Mouse (Mus musculus) heart, postnatal 0 days (tissue): ENCODE data around the gene Nt5c. TPM values are rescaled to one million over a fixed set of nuclear protein-coding genes. Genes with fewer than 3 reads are reported as not detected.
"Not testable (repeated sequence)": the region's sequence is repeated elsewhere in the genome, so short reads cannot be mapped to it uniquely, and the experiment has no call there.

Source experiments
- ATAC-seq: fragments of 200-750 bp; cut with Nextera tagmentation; 2 replicates; pipeline ENCODE4 v1.8.0; 2017; ENCODE audit warnings: low read depth, moderate number of reproducible peaks, moderate library complexity; ENCODE audit not compliant: insufficient read depth
- DNase-seq: peaks from one replicate; pipeline ENCODE4 v3.0.0-alpha.2; 2016; ENCODE audit warnings: low spot score
- H3K27ac ChIP-seq: fragments of 300-500 bp; sonication (generic); 2 replicates; pipeline ENCODE4 v1.5.1; 2014; ENCODE audit warnings: low read depth, mild to moderate bottlenecking
- H3K27me3 ChIP-seq: fragments of 300-500 bp; sonication (generic); 2 replicates; pipeline ENCODE4 v1.6.1; 2014; ENCODE audit warnings: low read length, mixed read lengths; ENCODE audit not compliant: control insufficient read depth, insufficient read depth
- H3K36me3 ChIP-seq: fragments of 300-500 bp; sonication (generic); replicated peaks from 2 replicates; pipeline ENCODE4 v1.6.1; 2014; ENCODE audit warnings: low read length, mixed read lengths; ENCODE audit not compliant: control insufficient read depth, insufficient read depth
- H3K4me1 ChIP-seq: fragments of 300-500 bp; sonication (generic); 2 replicates; pipeline ENCODE4 v1.6.1; 2014; ENCODE audit warnings: antibody characterized with exemption; ENCODE audit not compliant: control insufficient read depth, insufficient read depth
- H3K4me2 ChIP-seq: fragments of 300-500 bp; sonication (generic); 2 replicates; pipeline ENCODE4 v1.6.1; 2014; ENCODE audit warnings: low read depth, mild to moderate bottlenecking, low read length, moderate library complexity
- H3K4me3 ChIP-seq: fragments of 300-500 bp; sonication (generic); 2 replicates; pipeline ENCODE4 v1.5.1; 2014; ENCODE audit warnings: low read depth, low read length
- H3K9ac ChIP-seq: fragments of 300-500 bp; sonication (generic); replicated peaks from 2 replicates; pipeline ENCODE4 v1.6.1; 2014; ENCODE audit warnings: low read depth, low read length, mixed read lengths
- H3K9me3 ChIP-seq: fragments of 300-500 bp; sonication (generic); replicated peaks from 2 replicates; pipeline ENCODE4 v1.6.1; 2016; ENCODE audit warnings: low read length; ENCODE audit not compliant: control insufficient read depth
- CTCF ChIP-seq: IDR thresholded peaks from 2 replicates; pipeline ENCODE4 v1.5.1; 2016; ENCODE audit warnings: antibody characterized with exemption, control low read depth, low read depth
- EP300 ChIP-seq: IDR thresholded peaks from 2 replicates; pipeline ENCODE4 v1.6.1; 2016; ENCODE audit warnings: antibody characterized with exemption, low read depth
- WGBS: fragments of 180-500 bp; shearing (Covaris S2); extraction: QIAGEN DNeasy Blood & Tissue Kit; methylation state at CpG from one replicate; pipeline ENCODE4 v1.1.7; 2014; 5-methylcytosine and 5-hydroxymethylcytosine counted together
- polyA plus RNA-seq: library from polyadenylated mRNA; unstranded; fragments of >200 nt; fragmentation: Nextera tagmentation; extraction: Ambion mirVana; gene quantifications from 2 replicates; pipeline ENCODE4 v1.2.1, GENCODE M21; 2015
- total RNA-seq: library from RNA; depleted of rRNA; stranded (reverse); fragments of >200 nt; gene quantifications from 2 replicates; pipeline ENCODE4 v1.2.3, GENCODE M21; 2014; ENCODE audit warnings: low replicate concordance

Gene Nt5c
- total and polyA plus RNA-seq, 2 experiments from 2014 or later = 24.5 to 53.7 TPM

DNA sequence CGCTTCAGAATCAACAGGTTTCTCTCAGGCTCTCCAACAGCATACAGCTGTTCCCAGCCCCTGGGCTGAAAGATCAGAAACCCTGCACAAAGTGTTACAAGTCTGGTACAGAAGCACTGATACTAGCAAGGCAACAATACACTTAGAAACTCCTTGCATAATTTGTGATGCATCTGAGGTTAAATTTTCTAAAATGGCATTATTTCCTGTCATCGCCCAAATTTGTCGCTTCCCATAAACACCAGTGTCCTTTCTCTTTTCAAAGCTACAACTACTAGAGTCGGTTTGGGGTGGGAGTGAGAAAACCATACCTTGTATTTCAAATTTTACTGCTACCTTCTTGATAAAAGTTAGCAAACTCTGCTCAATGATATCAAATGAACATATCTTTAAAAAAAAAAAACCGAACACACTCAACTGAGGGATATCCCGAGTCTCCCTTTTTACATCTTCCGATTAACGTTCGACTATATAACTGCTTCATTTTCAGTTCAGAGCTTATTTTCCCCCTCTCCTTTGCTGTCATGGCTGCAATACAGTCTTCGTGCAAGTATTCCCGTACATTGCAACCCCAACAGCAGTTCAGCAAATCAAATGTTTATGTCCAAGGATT lies 43.2 kb upstream of the Nt5c start:
- Histone ChIP-seq H3K27me3 (no peaks in the 10 kb centered on the region), H3K4me1 (peaks cover 7% of the 10 kb centered on the region), H3K9ac (peak overlapping the region; percentile 98), H3K27ac (peak overlapping the region; percentile 100), H3K4me2 (peak overlapping the region; percentile 85), H3K4me3 (peak overlapping the region; percentile 99), H3K9me3 (no peaks in the 10 kb centered on the region), H3K36me3 (peaks cover 32% of the 10 kb centered on the region)
- WGBS = 3% methylated on average over 11 of the region's 11 CpGs
- no peak for DNase-seq
- ATAC-seq = no peak
- TF ChIP-seq CTCF = no peak
- TF ChIP-seq EP300 = no peak

DNA sequence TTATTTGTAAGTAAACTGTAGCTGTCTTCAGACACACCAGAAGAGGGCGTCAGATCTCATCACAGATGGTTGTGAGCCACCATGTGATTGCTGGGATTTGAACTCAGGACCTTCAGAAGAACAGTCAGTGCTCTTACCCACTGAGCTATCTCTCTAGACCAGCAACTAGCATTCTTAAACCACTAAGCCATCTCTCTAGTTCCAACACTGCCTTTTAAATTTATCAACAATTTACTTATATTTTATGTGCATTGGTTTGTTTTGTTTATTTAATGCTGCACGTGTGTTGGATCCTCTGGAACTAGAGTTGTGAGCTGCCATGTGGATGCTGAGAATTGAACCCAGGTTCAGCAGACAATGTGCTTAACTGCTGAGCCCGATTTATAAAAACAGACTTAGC lies 34.8 kb upstream of the Nt5c start:
- not testable (repeated sequence) for H3K27ac ChIP-seq, H3K9me3 ChIP-seq, H3K9ac ChIP-seq, H3K27me3 ChIP-seq, DNase-seq, H3K4me2 ChIP-seq, H3K4me3 ChIP-seq, ATAC-seq, H3K4me1 ChIP-seq
- WGBS = 87% methylated on average over 3 of the region's 3 CpGs
- peaks cover 76% of the 10 kb centered on the region for H3K36me3 ChIP-seq

DNA sequence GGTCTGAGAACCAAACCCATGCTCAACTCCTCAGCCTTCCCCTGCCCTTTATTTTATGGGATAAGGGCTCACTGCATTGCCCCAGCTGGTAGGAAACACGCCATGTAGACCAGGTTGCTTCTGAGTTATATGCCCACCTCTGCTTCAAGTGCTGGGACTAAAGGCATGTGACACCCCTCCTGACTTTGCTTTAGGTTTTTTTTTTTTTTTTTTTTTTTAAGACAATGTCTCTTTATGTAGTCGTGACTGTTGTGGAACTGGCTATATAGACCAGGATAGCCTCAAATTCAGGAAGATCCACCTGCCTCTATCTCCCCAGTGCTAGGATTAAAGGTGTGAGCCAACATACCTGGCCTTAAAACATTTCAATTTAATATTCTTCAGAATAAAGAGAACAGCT lies 31.0 kb upstream of the Nt5c start:
- Histone ChIP-seq H3K4me2 (no peak overlapping the region), H3K27me3 (no peaks in the 10 kb centered on the region), H3K36me3 (peaks cover 51% of the 10 kb centered on the region), H3K4me3 (no peak overlapping the region), H3K9me3 (no peaks in the 10 kb centered on the region), H3K4me1 (peaks cover 23% of the 10 kb centered on the region), H3K9ac (no peak overlapping the region), H3K27ac (no peak overlapping the region)
- 69% methylated on average over 2 of the region's 2 CpGs for WGBS
- DNase-seq (no peak), ATAC-seq (no peak)
- no peak for TF ChIP-seq CTCF
- no peak for TF ChIP-seq EP300

DNA sequence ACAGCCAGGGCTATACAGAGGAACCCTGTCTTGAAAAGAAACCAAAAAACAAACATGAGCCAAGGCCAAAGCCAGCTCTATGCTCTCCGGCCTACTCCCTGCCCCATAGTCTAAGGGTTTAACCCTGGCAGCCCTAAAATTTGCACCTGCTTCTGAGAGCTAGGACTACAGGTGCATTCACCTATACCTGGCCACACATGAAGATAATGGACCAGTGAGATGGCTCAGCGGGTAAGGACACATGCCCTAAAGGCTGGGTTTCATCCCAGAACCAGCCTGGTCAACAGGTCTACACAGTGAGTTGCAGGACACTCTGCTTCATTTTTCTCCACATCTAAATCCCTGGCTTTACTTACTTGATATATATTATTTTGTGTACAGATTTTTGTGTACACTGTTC lies 30.6 kb upstream of the Nt5c start:
- no peaks in the 10 kb centered on the region for H3K9me3 ChIP-seq
- 90% methylated on average over 2 of the region's 2 CpGs for WGBS
- 0 out of 2 replicates have a peak overlapping the region, but pooled peaks have one; percentile 20 for H3K27ac ChIP-seq
- H3K9ac ChIP-seq = no peak overlapping the region
- H3K36me3 ChIP-seq = peaks cover 46% of the 10 kb centered on the region
- ATAC-seq (no peak), DNase-seq (no peak)
- no peak for TF ChIP-seq EP300
- TF ChIP-seq CTCF = no peak
- H3K4me1 ChIP-seq = peaks cover 23% of the 10 kb centered on the region
- H3K4me3 ChIP-seq = no peak overlapping the region
- H3K4me2 ChIP-seq = no peak overlapping the region
- no peaks in the 10 kb centered on the region for H3K27me3 ChIP-seq

- Histone ChIP-seq H3K36me3 (peaks cover 35% of the 10 kb centered on the region), H3K27me3 (no peaks in the 10 kb centered on the region), H3K9ac (no peak overlapping the region), H3K4me2 (no peak overlapping the region), H3K9me3 (no peaks in the 10 kb centered on the region), H3K4me1 (peaks cover 23% of the 10 kb centered on the region), H3K4me3 (no peak overlapping the region), H3K27ac (peak overlapping the region; percentile 90)
- ATAC-seq (no peak), DNase-seq (no peak)
- TF ChIP-seq CTCF = no peak
- no peak for TF ChIP-seq EP300
- 73% methylated on average over 4 of the region's 4 CpGs for WGBS
Observed at GRCm38 (mm10) chr11:115521080-115521479, 29.4 kb upstream of the Nt5c start.

DNA sequence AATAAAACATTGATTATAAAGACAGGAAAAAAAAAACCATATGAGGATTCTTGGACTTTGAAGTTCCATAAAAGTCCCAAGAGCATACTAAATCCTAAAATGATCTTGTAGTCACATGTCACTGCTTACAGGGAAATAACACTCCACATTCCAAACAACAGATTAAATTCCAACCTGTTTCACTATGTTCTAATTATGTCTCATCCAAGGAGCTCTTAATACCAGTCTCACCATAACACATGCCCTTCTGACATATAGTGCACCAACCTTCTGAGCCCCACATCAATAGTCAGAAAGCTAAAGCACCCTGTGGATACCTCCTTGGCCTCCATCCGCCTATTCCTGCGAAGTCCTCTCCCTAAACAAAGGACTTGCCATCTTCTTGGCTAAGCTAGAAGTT lies 28.6 kb upstream of the Nt5c start:
- no peaks in the 10 kb centered on the region for H3K27me3 ChIP-seq
- peaks cover 26% of the 10 kb centered on the region for H3K36me3 ChIP-seq
- WGBS = 52% methylated on average over 2 of the region's 2 CpGs
- no peak overlapping the region; the same call in 1 of the 2 replicates for H3K9ac ChIP-seq
- DNase-seq (peak; percentile 78), ATAC-seq (peak; percentile 91)
- H3K4me1 ChIP-seq = peaks cover 21% of the 10 kb centered on the region
- no peak overlapping the region for H3K4me2 ChIP-seq
- no peak for TF ChIP-seq CTCF
- TF ChIP-seq EP300 = peak; percentile 73
- H3K9me3 ChIP-seq = no peaks in the 10 kb centered on the region
- peak overlapping the region; percentile 90 for H3K27ac ChIP-seq
- H3K4me3 ChIP-seq = no peak overlapping the region
